Mouse (Mus musculus): Measurements from ENCODE around the gene Atxn1. TPM values are rescaled to one million over a fixed set of nuclear protein-coding genes. Genes with fewer than 3 reads are reported as not detected.

The Atxn1 gene
- total RNA-seq, 2 experiments from 2014 or later: 43.3 to 46.1 TPM

DNA sequence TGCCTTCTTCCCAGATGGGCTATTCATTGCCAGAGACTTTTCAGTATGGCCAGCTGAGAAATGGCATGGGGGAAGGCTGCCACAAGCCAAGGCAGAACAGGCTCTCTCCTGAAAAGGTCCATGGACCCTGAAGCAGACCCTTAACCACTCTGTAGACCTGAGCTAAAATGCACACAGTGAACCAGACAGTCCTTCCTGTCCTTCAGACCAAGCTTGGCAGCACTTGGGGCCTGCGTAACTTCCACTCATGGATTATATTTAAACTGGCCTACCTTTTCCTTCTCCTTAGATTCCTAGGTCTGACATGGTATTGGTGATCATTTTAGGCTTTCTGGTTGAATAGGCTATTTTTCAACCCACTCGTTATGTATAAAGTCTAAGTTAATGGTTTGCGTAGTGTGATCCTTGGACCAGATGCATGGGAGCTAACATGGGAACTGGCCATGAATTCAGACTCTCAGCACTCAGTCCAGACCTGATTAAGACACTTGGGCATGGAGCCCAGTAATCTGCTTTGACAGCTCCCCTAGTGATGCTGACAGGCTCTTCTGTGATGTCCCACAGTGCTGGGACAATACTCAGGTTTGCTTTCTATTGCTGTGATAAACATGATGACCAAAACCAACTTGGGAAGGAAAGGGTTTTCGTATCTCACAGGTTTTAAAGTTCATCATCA lies 341.8 kb downstream of the Atxn1 start:
- DNase-seq: peak; percentile 44 to 69
- intact Hi-C loops (cut with DNase I): no loop called here

DNA sequence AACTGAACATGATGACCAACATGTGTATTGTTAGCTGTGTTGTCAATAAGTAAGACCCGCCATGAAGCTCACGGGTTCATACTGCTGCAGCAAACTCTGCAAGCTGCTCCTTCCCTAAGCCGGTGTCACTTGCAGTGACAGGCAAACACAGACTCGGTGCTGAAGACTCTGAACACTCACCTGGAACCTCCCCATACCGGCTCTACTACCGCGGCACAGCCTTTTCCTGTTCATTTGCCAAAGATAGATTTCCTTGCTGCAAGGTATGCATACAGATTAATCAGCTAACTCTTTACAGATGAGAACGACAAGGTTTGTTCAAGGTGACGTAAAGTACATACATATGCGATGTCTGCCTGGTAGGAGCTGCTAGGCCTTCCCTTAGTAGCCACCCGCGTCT lies 344.1 kb downstream of the Atxn1 start:
- no peak for DNase-seq
- intact Hi-C loops (cut with DNase I): no loop called here

DNA sequence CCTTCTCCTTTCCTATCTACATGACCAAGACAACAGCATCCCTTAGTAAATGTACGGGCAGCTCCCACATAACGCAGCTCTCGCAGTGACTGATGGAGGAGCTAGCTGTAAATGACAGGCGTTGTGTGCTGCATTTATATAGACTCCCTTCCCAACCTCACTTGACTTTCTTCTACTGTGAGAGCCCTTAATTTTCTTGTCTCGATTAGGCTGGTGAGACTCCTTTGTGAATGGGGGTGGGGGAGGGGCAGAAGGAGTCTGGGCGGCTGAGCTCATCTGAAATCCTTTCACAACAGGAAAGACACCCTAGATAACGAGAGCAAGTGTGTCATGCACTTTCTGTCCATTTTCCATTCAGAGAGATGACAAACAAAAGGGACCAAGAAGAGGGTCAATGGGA lies 344.5 kb downstream of the Atxn1 start:
- intact Hi-C loops (cut with DNase I): no loop called here
- no peak for DNase-seq

DNA sequence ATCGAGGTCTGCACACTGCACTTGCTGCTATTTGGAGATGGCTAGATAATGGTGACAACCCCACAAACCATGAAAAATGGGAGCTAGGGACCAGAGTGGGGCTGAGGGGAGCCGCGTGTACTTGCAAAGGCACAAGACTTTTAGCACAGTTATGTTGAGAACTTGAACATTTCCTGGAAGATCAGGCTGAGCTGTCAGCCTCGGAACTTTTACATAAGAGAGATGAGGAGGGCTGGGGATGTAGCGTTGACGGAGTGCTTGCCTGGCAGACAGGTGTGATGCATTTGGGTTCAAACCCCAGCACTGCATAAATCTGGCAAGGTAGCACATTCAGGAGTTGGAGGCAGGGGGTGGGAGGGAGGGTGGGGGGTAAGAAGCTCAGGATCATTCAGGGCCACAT lies 346.8 kb downstream of the Atxn1 start:
- no peak for DNase-seq
- intact Hi-C loops (cut with DNase I): no loop called here

DNA sequence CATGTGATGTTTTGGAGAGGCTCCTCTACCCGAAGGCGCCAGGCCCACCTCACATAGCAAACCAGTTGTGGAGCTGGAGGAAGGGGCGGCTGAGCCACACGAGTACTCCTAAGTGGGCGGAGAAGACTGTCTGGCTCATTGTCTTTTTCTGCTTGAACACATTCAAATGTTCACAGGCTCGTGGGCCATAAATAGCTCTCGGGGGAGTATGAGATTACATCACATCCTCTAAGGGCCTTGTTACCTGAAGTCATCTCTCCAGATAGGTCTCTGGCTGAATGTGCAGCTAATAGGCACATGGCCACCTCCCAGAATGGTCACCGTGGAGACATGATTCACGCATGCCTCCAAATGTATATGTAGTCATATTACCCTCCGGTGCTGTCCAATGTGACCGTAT lies 350.0 kb downstream of the Atxn1 start:
- intact Hi-C loops (cut with DNase I): loop anchor here (5.0 kb wide), 1 partner anchor 353 kb away; the partner anchor contains the start of gene Atxn1
- no peak for DNase-seq

DNA sequence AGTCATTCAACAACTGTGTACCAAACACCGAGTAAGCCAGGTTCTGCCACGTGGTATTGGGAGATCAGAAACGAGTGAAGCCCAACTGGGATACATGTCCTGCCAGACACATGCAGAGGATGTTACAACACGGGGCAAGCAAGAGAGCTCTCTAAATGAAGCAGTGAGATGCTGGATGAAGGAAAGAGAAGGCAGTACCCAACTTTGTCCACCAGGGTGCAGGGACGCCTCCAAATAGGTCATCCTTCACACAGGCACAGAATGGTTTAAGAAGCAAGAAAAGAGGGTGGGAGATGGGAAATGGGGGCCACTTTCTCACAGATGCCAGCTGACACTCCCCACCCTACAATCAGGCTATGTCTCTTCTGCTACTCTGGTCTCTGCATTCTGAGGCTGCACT lies 351.5 kb downstream of the Atxn1 start:
- intact Hi-C loops (cut with DNase I): loop anchor here (2.0 to 5.0 kb wide), 2 partner anchors 23 to 354 kb away; partner anchors contain the start of gene Atxn1
- peak; percentile 48 to 57 for DNase-seq

DNA sequence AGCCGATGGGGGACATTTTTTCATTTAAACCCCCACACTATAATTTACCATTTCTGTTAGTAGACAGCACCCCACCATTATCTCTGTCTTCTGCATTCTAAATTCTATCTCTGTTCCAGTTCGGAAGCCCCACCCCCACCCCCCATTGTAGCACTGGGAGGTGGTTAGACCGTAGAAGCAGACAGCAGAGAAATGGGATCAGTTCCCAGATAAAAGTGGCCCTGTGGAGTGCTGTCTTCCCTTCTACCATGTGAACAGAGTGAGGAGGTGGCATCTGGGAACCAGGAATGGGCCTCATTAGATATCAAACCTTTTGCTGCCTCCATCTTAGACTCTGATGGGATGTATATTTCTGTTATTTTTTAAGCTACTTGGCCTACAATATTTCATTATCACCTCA lies 353.3 kb downstream of the Atxn1 start:
- intact Hi-C loops (cut with DNase I): loop anchor here (5.0 kb wide), 1 partner anchor 356 kb away; the partner anchor contains the start of gene Atxn1
- DNase-seq: no peak

DNA sequence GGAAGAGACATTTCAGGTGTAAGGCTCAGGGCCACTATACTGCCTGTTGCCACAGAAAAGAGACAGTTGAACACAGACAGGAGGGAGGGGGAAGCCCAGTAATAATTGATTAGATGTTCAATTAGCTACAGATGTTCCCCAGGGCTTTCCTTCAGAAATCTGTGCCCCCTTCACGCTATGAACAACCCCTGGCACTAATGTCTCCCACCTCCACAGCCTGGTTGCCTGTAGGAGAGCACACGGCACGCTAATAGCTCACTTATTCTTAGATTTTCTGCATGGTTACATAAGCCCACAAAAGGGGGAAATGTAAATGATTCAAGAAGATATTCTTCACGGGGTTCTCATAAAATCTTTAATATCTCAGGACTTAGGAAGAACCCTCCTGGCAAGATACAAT lies 355.3 kb downstream of the Atxn1 start:
- intact Hi-C loops (cut with DNase I): no loop called here

DNA sequence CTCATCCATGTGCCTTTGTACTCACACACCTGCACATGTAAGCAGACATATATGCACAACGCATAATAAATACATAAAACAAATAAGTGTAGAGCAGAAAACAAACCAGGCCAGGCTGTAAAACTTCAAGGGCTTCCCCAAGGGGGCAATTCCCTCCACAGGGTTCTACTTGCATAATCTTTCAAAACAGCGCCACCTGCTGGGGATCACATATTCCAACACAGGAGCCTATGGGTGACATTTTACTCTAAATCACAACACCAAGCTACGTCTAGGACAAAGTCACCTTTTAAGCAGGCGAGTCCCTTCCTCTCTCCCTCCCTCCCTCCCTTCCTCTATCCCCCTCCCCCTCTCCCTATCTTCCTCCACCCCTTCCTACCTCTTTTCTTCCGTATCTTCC lies 356.2 kb downstream of the Atxn1 start:
- no peak for DNase-seq
- intact Hi-C loops (cut with DNase I): no loop called here

More for the DNA sequence above, 355.3 kb downstream of the Atxn1 start:
- DNase-seq: no peak

DNA sequence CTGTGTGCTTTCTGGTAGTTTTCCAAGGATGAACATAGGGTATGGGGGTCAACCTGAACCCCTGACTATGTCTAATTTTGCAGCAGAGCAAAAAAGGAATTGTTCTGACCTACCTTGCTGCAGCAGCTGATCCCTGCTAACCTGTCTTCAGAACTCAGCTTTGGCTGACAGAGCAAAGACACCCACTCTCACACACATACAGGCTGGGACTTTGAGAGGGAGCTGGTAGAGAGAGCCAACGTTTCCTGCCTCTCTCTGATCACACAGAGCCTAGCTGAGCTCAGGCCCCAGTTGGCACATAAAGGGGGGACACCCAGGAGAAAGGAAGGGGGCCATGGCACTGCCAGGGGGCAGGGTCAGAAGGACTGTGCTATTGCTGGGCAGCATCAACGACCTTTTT lies 356.9 kb downstream of the Atxn1 start:
- intact Hi-C loops (cut with DNase I): no loop called here
- no peak for DNase-seq

DNA sequence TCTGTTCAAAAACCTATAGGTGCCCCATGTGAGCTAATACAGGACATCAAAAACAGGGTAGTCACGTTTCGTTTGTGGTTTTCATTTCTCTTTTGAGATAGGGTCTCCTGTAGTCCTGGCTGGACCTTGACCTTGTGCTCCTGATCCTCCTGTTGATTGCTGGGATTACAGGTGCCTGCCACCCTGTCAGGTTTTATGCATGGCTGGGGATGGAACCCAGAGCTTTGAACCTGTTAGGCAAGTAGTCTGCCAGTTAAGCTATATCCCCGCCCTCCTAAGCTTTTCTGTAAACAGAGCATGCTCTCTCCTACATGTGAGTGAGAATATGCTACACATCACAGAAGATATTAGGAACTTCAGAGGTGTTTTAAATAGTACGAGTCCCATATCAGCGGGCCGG lies 361.2 kb downstream of the Atxn1 start:
- DNase-seq: no peak
- intact Hi-C loops (cut with DNase I): no loop called here

DNA sequence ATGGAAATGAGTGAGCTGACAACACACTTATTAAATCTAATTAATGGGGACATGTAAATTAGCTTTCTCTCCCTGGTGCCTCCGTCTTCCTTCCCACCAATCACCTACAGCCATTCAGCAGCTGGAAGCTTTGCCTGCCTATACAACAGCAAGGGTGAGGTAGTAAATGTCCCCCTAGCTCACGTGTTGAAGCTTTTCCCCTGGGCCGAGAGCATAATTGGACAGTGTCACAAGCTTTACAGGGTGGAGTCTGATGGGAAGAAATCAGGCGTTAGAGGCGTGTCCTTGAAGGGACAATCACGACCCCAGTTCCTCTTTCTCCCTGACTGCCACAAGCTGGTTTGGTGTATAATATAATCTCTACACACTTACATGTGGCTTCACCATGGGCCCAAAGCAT lies 364.4 kb downstream of the Atxn1 start:
- intact Hi-C loops (cut with DNase I): no loop called here
- DNase-seq: no peak

DNA sequence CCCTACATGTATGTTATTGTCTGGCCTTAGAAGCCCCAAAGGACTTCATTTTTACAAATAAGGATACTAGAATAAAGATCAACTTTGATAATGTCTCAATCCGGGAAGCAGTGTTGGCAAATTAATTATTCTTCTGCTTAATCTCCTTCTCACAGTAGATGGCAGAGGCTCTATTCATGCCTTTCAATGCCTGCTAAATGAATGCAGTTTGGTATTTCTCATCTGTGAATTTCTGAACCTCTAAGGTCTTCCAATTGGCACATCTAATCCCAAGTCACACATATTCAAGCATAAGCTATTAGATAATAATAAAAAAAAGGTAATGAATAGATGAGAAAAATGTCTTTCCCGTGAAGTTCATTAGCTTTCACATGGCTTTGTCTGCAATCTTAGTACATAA lies 365.0 kb downstream of the Atxn1 start:
- intact Hi-C loops (cut with DNase I): no loop called here
- no peak for DNase-seq

DNA sequence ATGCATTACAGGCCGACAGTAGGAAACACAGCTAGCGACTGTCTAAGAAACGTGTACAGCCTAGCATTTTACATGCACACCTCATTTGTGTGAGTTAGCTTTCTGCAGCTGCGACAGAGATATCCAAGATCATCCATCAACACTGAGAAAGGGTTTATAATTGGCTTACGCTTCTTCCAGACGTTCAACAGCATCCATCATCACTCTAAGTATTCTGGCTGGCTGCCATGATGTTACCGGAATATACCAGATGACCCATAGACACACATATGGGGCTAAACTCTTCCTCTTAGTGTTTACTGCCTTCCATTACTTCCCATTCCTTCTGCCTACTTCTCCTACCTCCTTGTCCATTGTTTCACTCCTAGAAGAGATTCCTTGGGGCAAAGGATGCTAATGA lies 369.4 kb downstream of the Atxn1 start:
- intact Hi-C loops (cut with DNase I): no loop called here
- no peak for DNase-seq

DNA sequence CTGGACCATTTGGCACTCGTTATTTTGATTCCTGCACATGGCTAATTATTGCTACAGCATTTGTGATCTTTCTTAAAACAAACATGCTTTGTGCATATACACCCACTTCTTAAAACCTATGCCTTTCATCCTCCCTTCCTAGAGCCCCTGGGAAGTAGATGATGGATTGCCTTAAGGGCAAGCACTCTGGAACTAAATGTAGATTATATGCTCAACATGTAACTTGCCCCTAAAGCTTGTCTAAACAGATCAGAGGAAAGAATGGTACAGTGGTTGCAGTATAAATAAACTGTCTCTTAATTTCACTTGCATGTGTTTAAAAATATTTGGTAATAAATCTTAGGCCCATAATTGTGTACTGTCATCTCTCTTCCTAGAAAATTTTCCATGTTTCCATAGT lies 370.9 kb downstream of the Atxn1 start:
- DNase-seq: no peak
- intact Hi-C loops (cut with DNase I): no loop called here

DNA sequence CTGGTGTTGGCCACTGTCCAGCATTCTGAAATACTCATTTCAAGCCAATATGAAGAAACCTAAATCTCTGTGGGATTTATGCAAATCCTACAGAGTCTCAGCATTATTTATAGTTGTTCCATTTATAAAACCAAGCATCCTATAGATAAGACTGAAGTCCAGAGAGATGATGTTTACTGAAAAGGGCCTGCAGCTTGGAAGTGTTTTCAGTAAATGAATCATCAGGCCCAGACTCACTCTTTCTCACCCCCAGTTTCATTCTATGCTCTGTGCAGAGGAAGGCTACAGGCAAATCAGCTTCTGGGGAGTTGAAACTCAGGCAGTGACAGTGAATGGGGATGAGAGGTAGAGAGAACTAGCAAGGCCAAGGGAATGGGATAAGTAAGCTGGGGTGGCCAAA lies 373.9 kb downstream of the Atxn1 start:
- no peak for DNase-seq
- intact Hi-C loops (cut with DNase I): no loop called here

DNA sequence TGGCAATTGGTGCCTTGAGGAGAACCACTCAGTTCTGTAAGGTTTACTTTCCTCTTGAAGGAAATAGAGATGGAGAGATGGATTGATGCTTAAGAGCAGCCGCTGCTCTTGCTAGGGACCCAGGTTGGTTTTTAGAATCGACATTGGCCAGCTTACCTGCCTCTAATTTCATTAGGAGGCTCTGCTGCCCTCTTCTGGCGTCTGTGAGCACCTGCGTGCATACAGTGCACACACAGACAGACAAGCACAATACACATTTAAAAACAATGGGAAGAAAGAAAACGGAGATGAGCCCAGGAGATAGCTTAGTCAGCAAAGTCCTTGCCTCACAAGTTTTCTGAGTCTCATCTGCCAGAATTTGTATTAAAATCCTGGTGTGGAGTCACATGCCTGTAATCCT lies 381.7 kb downstream of the Atxn1 start:
- intact Hi-C loops (cut with DNase I): no loop called here
- DNase-seq: no peak

DNA sequence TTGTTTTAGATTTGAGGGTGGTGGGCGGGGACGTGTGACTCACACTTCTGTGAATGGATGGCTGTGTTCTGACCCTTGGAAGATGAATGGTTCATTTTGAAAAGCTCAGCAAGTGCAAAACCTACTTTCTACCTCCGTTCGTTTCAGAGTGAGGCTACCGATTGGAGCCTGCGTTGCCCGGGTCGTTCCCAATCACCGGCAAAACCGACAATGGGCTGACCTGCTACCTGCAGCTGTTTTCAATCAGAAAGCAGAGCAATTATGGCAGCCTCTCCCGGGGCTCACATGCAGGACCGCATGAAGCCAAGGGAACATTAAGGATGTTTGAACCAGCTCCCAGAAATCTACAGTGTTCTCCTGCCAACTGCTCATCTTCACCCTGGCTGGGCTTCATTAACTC lies 382.5 kb downstream of the Atxn1 start:
- no peak for DNase-seq

DNA sequence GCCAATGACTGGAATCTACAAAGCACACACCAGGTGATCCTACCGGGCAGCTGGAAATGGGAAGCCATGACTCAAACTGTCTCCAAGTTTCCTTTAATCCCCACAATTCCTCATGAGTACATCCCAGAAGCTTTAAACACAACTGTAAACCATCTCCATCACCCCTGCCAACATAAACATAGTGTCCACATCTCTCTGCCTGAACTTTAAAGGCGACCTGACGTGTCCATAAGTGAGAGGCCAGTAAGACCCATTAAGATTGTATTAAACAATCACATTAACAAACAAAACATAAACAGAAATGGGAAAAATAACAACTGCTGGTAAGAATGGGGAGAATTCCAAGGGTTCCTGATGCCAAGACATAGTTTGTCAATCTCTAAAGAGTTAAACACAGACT lies 385.1 kb downstream of the Atxn1 start:
- DNase-seq: no peak
- intact Hi-C loops (cut with DNase I): loop anchor here (10.0 kb wide), 1 partner anchor 585 kb away; no protein-coding TSS in a partner anchor

More for the DNA sequence above, 382.5 kb downstream of the Atxn1 start:
- intact Hi-C loops (cut with DNase I): no loop called here

DNA sequence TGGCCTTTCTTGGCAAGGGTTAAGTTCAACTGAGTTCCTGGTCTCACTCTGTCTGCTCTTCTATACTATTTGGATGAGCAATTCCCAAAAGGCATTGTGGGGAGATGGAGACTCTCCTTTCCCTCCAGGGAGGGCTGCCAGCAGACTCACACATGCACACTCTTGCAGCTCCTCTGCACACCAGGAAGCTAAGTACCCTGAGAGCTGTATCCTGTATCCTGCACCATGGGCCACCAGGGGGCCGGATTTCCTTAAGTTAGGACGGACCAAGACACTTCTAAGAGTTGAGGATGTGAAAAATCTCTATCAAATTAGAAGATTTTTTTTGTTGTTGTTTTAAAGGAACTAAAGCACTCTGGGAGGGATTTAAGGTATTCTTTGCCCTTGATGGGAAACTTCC lies 387.0 kb downstream of the Atxn1 start:
- intact Hi-C loops (cut with DNase I): loop anchor here (2.0 to 10.0 kb wide), 2 partner anchors 57 to 587 kb away; no protein-coding TSS in a partner anchor
- DNase-seq: peak; percentile 47 to 59

DNA sequence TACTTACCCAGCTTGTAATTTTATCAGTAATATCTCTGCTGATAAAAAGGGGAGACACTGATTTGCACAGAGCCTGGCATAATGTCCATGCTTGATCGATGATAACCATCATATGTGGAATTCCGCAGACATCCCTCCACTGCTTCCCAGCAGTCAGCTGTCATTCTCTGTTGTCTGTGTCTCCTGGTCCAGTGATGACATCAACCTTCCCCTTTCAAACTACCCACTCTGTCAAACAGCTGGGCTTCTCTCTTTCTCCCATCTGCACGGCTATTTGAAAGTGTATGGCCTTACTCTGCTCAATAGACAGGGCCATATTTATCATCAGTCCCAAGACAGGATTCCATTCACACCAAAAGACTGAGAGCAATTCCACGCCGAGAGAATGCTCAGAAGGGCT lies 387.4 kb downstream of the Atxn1 start:
- DNase-seq: no peak
- intact Hi-C loops (cut with DNase I): loop anchor here (2.0 to 10.0 kb wide), 2 partner anchors 57 to 587 kb away; no protein-coding TSS in a partner anchor

DNA sequence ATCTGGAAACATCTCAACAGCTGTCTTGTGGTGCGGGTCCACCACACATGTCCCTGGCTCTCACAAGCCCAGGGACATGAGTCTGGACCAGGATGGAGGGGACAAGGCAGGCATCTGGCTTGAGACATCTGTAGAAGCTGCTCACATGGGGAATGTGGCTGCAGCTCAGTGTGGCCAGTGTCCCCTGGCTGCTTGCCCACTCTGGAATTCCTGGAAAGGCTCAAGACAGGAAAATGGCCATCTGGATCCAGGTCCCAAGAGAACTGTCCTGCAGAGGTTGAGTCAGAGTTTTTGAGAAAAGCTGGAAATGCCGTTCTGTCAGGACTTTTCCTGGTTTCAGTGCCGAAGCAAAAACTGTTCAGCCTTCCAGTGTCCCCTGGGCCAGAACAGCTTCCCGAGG lies 388.6 kb downstream of the Atxn1 start:
- intact Hi-C loops (cut with DNase I): loop anchor here (2.0 to 10.0 kb wide), 2 partner anchors 59 to 589 kb away; no protein-coding TSS in a partner anchor

More for the DNA sequence above, 388.6 kb downstream of the Atxn1 start:
- peak; percentile 89 to 92 for DNase-seq
